Mouse (Mus musculus) kidney, adult 11 months (tissue): ENCODE results near the gene Dppa3.

Experiments
- DNase-seq: peaks from one replicate; pipeline ENCODE4 v3.0.0; 2022

Gene Dppa3

DNA sequence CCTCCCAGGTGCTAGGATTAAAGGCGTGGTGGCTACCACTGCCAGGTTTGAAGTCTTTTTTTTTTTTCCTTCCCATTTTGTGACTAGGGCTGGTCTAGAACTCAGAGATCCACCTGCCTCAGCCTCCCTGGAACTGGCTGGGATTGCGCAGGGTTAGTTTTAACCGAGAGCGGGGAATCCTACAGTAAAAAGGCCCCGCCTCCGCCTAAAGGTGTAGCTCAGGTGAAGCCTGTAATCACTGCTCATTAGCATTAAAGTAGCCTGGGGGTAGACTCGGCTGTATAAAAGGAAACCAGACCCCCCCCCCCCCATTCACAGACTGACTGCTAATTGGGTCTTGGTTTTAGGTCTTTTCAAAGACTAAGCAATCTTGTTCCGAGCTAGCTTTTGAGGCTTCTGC is at the start of gene Dppa3:
Gene Dppa3 (plus strand): TSS at position 301 of the 400 bp plus-strand sequence.
- no peak for DNase-seq

DNA sequence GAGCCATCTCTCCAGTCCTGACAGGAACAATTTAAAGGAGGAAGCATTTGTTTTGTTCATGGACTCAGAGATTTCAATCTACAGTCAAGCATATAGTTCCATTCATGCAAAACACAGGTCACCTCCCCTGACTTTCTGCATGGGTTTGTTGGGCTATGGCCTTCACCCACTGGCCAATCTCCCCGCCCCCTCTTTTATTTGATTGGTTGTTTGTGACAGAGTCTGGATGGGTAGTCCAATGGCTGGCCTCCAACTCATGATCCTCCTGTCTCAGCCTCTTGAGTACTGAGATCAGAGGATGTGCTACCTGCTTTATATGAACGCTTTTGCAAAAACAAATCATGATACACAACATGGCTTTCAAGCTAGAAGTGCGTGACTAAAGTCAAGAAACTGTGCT is 49.2 kb upstream of the Dppa3 start:
- no peak for DNase-seq

DNA sequence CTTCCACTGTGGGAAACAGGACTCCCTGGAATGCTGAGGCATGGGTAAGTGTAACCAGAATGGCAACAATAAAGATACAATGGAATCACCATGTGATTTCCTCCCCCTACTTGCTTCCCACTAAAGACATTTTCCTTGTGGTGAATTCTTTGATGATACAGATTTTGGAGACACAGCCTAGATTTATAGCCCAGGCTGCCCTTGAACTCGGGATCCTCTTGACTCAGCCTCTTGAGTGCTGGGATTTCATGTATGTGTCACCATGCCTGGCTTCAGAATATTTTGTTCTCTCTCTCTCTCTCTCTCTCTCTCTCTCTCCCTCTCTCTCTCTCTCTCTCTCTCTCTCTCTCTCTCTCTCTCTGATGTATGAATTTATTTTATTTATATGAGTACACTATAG is 47.1 kb upstream of the Dppa3 start:
- DNase-seq: no peak

DNA sequence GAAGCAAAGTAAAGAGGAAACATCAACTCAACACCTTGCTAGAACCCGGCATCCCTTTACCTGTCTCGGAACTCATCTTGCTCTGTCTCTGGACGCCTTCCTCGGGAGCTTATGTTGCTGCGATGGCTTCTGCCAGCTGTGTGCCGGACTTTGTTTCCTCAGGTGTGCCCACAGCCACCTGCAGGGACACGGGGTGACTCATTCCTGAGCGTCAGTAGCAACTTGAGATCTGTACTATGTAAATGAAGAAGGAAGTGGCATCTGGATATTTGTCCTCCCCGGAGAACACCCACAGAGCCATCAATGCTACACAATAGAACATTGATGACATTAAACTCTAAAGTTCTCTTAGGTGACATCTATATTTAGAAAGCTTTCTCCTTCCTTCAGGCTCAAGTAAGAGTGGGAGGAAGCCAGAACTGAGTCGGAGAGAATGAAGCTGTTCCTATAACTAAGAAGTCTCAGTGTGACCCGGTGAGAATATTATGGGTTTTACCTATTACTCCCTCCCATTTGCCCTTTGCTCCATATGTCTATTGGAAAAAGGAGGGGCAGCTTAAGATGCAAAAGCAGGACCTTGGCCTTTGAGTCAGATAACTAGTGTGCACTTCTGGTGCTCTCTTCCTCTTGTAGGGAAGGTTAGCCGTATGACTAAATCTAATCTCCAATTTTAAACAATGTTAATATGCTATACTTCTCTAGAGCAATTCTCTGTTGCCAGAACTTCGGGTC is 35.0 kb upstream of the Dppa3 start:
- DNase-seq: no peak

DNA sequence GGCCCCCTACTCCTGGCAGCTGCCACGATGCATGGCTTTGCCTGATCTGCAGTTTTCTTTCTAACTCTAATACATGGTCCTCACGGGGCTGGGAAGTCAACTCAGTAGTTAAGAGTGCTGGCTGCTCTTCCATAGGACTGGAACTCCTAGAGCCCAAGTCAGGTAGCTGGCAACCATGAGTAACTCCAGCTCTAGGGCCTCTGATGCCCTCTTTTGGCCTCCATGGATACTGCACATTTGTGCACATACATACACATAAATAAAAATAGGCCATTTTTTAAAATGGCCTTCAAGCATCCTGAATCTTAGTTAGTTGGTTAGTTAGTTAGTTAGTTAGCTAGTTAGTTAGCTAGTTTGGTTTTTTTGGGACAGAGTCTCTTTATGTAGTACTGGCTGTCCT is 33.3 kb upstream of the Dppa3 start:
- no peak for DNase-seq

DNA sequence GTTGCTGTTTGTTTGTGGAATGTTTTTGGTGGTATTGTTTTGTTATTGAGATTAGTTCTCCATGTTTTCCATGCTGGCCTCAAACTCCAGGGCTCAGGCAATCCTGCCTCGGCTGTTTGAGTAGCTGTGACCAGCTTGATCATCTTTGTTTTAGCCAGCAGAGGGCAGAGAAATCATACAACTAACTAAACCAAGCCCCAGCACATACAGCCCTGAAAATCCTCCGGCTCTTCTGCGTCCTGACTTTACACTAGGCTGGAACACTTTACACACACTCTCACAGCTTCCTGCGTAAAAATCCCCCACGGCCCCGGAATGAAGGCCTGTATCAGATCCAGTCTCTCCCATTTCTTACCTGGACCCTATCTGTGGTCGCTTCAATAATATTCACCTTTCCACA is 30.6 kb upstream of the Dppa3 start:
- DNase-seq: peak; percentile 35

DNA sequence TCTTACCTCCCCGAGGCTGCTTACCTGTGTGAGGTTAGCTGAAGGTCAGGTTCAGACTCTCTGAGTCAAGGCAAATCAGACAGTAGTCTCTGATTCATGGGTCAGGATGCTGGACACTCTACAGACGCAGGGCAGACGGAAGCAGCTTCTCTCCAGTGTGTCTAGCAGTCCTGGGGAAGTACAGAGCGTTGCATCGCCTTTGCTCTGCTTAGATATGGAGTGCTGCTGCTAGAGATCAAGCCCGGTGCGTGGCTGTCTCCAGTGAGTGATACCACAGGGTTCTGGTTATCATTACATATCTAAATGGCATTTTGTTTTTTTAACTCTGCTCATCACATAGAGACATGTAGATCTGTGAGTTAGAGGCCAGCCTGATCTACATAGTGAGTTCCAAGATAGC is 29.6 kb upstream of the Dppa3 start:
- DNase-seq: no peak

DNA sequence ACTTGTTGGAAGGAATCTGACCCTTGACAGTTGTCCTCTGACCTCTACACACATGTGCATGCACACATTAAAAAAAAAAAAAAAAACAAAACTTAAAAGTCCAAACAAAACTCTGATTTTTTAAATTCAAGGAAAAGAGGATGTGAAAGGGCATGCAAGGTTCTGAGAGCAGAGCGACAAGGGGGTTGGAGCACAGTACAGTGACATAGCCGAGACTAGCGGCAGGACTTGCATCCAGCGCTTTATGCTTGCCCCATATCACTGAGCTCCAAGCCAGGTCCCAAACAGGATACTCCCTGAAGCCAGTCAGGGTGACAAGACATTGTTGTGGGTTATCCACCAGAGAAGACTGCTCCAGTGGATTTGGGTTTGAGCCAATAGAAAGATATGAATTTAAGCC is 28.2 kb upstream of the Dppa3 start:
- DNase-seq: no peak

DNA sequence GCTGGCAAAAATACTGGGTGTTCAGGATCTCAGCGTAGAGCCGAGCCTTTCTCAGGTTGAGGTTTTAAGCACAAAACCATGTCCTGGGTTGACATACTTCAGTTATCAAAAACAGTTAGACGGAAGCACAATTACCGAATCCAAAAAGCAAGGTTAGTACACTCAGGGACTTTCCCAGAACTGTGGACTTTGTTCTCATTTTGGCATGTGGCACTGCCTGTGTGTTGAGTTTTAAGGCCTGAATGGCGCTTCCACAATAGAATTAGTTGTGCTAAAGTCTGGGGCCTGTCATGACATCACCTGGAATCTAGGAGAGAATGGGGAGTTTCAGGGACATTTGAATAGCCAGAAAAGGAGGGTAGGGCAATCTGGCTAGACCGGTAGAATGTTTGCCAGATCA is 27.8 kb upstream of the Dppa3 start:
- peak; percentile 11 for DNase-seq

DNA sequence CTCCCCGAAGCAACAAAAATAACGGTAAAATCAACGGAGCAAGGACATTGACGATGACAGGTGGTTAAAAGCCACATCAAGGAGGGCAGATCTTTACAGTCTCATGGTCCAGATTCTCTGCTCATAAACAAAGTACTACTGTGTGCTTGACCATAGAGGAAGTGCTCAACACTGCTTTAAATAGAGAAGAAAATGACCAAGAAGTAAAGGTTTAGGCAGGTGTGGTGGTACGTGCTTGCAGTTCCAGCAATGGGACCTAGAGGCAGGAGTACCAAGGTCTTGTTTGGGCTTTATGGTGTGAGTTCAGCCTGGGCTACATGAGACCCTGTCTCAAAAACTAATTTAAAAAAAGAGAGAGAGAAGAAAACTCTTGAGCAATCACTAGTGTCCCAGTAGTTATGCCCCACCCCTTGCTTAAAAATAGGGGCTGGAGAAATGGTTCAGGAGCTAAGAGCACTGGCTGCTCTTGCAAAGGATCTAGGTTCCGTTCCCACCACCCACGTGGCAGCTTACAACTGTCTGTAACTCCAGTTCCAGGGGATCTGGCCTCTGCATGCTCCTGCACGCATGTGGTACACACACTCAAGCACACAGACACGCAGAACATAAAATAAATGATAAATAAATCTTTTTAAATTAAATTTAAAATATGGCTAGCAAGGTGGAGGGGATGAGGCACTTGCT is 27.0 kb upstream of the Dppa3 start:
- DNase-seq: no peak

DNA sequence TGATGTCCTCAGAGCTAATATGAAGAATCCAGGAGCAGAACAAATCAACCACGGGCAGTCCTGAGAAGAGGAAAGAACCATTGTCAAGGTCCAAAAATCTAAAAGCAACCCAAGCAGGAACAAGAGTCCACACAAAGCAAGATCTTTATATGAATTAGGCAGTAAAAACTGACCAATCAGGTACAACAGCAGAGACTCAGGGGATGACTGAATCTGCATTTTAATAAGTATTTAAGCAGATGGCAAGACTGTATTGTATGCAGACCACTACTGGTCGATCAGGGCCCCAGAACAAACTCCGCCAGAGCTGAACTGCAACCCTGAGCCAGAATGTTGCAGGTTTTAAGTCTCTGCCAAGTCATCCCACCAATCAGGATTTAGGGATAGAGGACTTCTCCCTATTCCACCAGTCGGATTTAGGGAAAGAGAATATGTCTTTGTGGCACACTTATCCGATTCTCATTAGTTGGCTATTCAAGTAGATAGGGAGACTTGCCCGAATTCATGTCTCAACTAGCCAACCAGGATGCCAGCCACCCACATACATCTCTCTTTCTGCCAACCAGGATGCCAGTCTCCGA is 26.1 kb upstream of the Dppa3 start:
- no peak for DNase-seq

DNA sequence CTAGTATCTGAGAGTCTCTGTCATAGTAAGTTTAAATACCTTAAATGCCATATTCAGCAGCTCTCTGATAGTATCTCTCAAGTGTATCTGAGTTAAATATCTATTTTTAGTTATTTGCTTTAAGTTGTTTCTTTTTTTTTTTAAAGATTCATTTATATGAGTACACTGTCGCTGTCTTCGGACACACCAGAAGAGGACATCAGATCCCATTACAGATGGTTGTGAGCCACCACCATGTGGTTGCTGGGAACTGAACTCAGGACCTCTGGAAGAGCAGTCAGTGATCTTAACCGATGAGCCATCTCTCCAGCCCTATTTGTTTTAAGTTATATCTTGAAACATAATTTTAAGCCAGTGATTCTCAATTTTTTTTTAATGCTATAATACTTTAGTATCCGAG is 25.2 kb upstream of the Dppa3 start:
- no peak for DNase-seq

DNA sequence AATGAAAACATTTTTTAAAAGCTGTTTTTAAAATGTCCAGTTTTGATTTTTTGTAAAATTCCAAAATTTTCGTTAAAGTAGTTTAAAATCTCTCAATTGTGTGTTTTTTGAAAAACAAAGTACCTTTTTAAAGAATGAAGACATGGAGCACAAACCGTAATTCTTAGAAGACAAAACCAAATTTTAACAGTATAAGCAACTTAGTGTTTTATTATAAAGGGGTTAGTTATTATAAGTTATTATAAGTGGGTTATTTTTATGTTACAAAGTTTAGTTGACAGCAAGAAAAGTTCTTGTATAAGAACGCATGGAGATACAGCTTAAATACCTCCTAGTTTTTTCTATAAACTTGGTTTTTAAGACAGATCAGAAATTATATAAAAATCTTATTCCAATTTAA is 24.6 kb upstream of the Dppa3 start:
- DNase-seq: no peak

DNA sequence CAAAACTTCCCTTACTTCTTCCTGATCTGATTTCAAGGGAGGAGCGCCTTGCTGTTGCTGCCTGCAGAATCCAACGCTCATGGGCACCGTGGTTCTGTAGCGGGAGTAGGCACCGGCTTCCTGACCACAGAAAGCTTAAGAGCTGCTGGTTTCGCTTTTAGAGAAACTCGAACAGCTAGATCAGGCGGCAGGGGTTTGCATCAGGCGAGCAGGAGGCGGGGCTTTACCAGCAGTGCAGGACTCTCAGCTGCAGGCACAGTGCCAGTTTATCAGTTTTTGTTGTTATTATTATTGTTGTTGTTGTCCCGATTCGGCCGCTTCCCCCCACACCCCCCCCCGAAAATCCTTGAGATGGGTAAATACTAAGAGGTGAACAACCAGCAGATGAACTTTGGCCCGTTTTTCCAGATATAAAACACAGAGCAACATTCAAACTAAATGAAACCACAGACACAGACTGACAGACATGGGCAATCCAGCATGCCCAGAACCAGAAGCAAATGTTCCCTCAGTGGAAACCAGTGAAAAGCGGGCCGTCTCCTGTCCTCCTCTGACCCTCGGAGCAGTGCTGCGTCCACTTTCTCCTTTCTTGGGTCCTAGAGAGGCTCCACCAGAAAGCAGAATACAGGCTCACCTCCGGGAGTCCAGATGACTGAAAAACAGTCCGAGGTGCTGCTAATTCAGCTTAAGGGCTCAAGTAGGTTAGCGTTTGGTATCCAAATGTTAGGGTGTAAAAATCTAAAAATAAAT is 23.8 kb upstream of the Dppa3 start, which contains the start of gene Apobec1:
Gene Apobec1 (minus strand): TSS at position 203 of the 750 bp plus-strand sequence.
- DNase-seq: peak; percentile 78

DNA sequence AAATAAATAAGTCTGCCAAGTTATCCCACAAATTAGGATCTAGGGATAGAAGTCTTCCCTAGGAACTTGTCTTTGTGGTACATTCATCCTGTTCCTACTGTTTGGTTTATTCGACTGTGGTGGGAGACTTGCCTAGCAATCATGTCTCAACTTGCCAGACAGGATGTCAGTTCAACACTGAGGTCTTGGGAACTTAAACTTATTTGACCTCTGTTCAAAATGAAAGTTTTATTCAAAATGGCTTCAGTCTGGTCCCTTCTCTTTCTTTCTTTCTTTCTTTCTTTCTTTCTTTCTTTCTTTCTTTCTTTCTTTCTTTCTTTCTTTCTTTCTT is 23.3 kb upstream of the Dppa3 start:
- DNase-seq: no peak

DNA sequence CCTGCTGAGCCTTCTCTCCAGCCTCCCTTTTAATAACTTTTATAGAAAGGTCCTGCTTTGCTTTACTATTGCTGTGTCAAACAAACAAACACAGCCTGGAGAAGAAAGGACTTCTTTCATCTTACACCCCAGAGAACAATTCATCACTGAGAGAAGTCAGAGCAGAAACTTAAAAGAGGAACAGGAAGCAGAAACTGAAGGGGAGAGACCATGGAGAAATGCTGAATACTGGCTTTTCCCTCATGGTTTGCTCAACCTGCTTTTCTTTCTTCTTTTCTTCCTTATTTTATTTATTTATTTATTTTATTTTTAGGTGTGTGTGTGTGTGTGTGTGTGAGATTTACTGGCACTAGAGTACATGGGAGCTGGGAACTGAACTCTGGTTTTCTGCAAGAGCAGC is 21.9 kb upstream of the Dppa3 start:
- no peak for DNase-seq

DNA sequence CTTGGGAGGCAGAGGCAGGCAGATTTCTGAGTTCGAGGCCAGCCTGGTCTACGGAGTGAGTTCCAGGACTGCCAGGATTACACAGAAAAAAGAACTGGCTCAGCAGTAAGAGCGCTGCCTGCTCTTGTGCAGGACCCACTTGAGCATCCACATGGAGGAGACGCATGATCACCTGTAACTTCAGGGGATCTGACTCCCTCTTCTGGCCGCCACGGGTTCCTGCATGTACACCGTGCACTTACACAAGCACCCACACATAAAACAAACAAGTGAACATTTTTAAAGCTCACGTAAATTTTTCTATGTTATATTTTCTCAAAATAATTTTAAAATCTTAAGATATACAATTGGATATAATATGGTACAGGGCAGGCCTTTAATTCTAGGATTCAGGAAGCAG is 20.7 kb upstream of the Dppa3 start:
- DNase-seq: no peak

DNA sequence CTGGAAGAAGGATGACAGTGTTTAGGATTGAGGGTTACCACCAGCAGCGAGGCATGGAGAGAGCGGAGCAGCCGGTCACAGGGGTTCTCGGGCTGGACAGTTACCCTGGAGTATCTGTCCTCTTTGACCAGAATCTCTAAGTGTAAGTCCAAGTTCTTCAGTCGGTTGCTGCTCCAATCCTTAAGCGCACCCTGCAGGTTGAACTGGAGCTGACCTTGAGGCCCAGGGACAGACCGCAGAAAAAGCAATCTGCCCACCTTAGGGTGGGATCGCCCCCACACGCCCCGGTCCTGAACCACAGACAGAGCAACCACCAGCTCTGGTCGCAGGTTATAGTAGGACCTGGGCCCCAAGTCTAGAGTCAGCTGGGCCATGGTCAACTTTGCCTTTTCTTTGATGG is 19.5 kb upstream of the Dppa3 start:
- no peak for DNase-seq

DNA sequence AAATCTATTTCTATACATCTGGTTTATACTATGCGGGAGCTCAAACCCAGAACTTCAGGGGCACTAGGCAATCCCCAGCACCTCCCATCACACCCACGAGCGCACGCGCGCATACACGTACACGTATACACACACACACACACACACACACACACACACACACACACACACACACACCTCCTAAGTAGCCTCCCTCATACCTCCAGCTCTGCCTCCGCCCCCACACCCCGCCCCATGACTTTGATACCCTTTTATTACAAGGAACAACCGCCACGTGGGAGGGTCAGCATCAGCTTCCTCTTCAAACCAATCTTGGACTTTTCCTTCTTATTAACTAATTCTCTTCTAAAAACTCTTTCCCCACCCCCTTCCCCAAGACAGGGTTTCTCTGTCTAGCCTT is 18.5 kb upstream of the Dppa3 start:
- no peak for DNase-seq

DNA sequence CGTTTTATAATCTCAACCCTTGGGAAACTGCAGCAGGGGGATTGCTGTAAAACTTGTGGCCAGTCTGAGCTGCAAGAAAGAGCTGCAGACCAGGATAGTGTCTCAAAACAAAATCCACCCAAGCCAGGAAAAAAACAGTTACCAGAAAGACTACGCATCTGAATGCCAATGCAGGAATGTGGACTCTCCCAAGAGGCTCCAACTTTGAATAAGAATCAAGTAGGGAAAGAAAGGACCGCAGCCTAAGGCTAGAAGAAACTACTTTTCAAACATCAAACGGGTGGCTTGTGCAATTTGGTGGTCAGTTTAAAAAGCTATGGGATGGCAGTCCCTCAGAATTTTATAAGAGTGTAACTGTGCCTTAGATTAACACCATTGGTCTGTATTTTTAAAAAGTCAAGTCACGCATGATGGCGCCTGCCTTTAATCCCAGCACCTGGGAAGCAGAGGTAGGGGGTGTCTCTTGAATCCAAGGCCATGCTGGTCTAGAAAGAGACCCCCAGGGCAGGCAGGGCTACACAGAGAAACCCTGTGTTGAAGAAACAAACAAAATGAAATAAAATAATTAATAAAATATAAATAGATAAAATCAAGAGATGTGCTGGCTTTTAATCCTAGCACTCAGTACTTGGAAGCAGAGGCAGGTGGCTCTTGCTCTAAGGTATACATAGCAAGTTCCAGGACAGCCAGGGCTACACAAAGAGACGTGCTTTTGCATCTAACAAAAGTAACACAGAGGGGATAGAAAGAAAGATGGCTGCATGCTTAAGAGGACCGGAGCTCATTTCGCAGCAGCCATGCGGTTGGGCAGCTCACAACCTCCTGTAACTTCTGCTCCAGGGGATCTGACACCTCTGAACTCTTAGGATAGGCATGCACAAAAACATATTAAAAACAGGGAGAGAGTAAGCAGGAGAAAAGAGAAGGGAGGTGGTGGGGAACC is 17.5 kb upstream of the Dppa3 start:
- DNase-seq: no peak

DNA sequence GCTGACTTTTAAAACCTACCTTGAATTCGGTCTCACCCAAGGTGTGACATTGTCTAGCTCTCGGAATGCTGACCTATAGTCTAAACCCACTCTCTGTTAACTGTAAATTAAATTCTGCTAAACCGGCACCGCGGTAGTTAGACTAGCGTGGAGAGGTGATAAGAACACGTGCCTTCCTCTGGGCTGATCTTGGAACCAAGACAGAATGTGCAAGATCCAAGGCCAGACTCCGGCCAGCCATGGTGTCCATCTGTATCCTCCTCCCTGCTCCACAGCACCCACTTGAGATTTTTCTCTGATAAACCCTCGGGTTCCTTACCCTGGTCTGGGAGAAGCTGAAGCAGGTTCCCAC is 16.9 kb upstream of the Dppa3 start:
- DNase-seq: no peak

DNA sequence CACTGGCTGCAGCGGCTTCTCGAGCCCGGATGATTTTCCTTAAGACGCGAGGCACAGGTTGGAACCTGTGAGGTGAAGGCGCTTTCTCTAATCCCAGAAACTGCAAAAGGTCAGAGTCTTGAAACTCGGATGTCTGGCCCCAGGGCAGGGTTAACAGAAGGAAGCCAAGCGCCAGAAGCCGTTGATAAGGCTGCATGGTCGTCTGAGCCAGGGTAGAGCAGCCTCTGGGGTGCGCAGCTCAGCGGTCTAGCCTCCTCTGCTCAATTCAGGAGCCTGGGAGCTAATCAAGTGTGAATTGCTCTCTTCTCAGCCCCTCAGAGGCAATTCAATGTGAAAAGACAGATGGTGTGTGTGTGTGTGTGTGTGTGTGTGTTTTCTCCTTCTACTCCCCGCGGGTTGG is 16.4 kb upstream of the Dppa3 start, which contains the start of gene Gdf3:
Gene Gdf3 (minus strand): TSS at position 317 of the 400 bp plus-strand sequence.
- no peak for DNase-seq

DNA sequence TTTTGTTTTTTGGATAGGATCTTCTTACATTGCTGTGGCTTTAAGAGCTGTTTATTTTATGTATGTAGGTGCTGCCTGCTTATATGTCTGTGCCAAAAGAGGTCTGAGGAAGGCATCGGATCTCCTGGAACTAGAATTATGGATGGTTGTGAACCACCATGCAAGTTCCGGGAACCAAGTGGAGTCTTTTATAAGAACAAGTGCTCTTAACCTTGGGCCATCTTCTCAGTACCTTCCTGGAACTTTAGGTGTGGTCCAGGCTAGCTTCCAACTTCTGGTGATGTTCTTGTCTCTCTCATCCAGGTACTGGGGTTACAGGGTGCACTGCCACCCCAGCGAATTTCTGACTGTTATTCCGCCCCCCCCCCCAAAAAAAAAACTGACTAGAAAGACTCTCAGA is 13.8 kb upstream of the Dppa3 start:
- DNase-seq: no peak
